Mouse (Mus musculus) cerebellum, adult 2 months (tissue): ENCODE measurements around the gene Rala. TPM values are rescaled to one million over a fixed set of nuclear protein-coding genes. Genes with fewer than 3 reads are reported as not detected.

Source experiments
- DNase-seq, 2 experiments: peaks; one replicate each; pipeline ENCODE4 v3.0.0; 2021
- H3K27ac ChIP-seq: fragments of 200-500 bp; 2 replicates; pipeline ENCODE4 v1.5.1; 2012; ENCODE audit warnings: low read length, control low read depth, inconsistent platforms; ENCODE audit not compliant: insufficient read depth
- H3K27me3 ChIP-seq: fragments of 200-500 bp; 2 replicates; pipeline ENCODE4 v1.6.1; 2012; ENCODE audit warnings: inconsistent platforms, mild to moderate bottlenecking, low read length, moderate library complexity; ENCODE audit not compliant: control insufficient read depth, insufficient read depth
- H3K4me1 ChIP-seq: fragments of 200-500 bp; 2 replicates; pipeline ENCODE4 v1.6.1; 2011; ENCODE audit warnings: low read length; ENCODE audit not compliant: control insufficient read depth, insufficient read depth
- H3K4me3 ChIP-seq: fragments of 200-500 bp; replicated peaks from 2 replicates; pipeline ENCODE3; 2011; ENCODE audit warnings: mild to moderate bottlenecking, low read depth, low read length, control low read depth; ENCODE audit not compliant: insufficient read depth
- CTCF ChIP-seq: fragments of 200-500 bp; IDR thresholded peaks from 2 replicates; pipeline ENCODE4 v1.5.1; 2011; ENCODE audit warnings: low read depth, mild to moderate bottlenecking, control low read depth, low read length, moderate library complexity, borderline replicate concordance; ENCODE audit not compliant: insufficient read depth
- POLR2A ChIP-seq: fragments of 200-500 bp; IDR thresholded peaks from 2 replicates; pipeline ENCODE4 v1.6.1; 2011; ENCODE audit warnings: low read length, control low read depth, borderline replicate concordance; ENCODE audit not compliant: insufficient read depth
- WGBS: fragments of 180-500 bp; shearing (Covaris S2); methylation state at CpG from one replicate; pipeline ENCODE4 v1.1.7; 2018; 5-methylcytosine and 5-hydroxymethylcytosine counted together
- polyA plus RNA-seq: library from polyadenylated mRNA; depleted of rRNA; stranded (reverse); fragments of >200 nt; gene quantifications from 2 replicates; pipeline ENCODE4 v1.2.3, GENCODE M21; 2012; rRNA removed

Gene Rala
- polyA plus RNA-seq: 47.5 and 51.5 TPM in 2 replicates

DNA sequence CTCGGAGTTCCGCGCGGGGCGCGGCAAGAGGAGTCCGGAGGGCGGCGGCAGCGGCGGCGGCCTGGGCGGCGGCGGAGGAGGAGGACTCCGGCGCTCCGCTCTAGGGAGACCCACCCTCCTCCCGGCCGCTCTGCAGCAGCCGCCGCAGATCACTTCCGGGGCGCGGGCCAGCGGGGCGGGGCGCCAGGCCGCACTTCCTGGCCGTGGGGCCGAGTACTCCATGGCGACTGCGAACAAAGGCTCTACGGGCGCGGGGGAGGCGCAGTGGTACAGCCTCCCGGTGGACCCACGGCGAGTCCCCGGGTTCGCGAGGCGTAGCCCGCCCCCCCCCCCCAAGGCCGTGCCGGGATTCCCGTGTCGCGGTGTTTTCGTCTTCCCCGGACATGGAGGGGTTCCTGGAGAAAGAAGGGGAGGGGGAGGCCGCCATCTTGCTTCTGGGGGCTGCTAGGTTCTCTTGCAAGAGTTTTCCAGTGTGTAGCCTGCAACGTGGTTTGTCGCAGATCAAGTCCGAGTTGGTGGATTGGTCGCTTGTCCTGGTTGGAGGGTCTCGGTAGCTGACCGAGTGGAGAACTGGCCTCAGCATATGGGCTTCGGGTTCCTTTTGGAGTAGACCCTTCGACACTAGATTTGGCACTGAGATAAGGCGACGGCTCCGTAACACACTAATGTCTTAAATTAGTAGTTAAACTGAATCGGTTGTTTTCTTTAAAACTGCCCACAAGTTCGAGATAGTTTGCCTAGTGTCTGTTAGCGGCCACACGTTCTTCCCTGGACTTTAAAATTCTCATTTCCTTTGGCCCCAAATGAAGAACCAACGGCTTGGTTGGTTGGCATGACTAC is at the start of gene Rala:
Gene Rala, minus strand, starts transcription at position 162 of the 840 bp plus-strand sequence.
- Histone ChIP-seq H3K4me3 (peak within 1 kb of the TSS; percentile 100), H3K27ac (peak within 1 kb of the TSS; percentile 56), H3K4me1 (peaks cover 3% of the 10 kb centered on the region; the same call in 1 of the 2 replicates), H3K27me3 (no peaks in the 10 kb centered on the region)
- DNase-seq: peak; percentile 95
- TF ChIP-seq CTCF: no peak
- peak; percentile 78 for TF ChIP-seq POLR2A
- 6% methylated on average over 59 of the region's 69 CpGs for WGBS

DNA sequence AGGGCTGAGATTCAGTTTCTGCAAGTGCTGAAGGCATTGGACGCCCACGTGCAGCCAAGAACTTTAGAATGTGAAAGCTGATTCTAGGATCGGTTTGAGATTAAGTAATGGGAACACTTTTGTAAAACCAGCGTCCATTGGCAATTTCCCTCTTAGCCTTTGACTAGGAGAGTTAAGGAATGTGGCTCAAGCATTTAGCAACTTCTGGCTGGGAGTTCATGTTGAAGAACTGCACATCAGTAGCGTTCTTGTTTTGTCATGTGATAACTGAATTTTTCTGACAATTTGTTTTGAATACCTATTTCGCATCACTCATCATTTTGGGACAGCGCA is 49.4 kb upstream of the Rala start:
- DNase-seq: no peak
- TF ChIP-seq POLR2A: no peak
- TF ChIP-seq CTCF: no peak
- 33% methylated on average over 7 of the region's 7 CpGs for WGBS
- Histone ChIP-seq H3K27me3 (no peaks in the 10 kb centered on the region), H3K4me1 (no peaks in the 10 kb centered on the region), H3K27ac (no peak overlapping the region), H3K4me3 (peak overlapping the region; percentile 99)

DNA sequence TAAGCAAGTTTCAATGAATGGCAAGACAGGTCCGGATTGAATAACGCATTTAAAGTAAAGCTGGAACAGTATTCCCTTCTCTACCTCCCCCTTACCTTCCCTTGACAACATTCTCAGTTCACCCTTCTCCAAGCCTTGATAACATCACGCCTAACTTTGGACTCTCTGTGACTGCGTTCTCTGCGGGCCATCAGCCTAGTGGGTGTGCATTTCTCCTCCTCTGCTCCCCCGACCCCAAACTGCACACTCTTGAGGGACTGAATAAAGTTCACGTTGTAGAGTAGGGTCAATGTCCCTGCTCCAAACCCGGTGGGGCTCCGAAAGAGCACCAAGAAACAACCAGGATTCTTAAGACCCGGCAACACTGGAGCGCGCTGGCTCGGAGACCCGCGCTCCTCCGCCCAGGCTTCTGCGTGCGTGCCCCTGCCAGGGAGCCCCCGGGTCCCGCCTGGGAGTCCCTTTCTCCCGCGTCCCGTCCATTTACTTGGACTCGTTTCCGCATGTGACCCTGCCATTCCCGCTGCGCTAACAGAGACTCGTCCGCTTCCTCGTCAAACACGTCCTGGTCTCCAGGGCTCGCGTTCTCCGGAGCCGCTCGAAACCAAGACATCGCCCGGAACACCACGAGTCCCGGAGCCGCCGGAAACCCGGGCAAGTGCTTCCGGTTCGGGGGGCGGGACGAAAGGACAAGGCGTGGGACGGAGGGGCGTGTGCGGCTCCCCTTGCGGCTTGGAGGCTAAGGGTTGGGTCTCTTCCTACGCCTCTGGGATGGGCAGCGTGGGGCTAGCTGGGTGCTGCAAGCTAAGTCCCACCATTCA is 48.9 kb upstream of the Rala start, which contains the start of gene Yae1d1:
Gene Yae1d1, minus strand, starts transcription at position 653 of the 818 bp plus-strand sequence.
- DNase-seq: peak; percentile 89 to 92
- Histone ChIP-seq H3K4me3 (peak within 1 kb of the TSS; percentile 99), H3K27me3 (no peaks in the 10 kb centered on the region), H3K27ac (0 out of 2 replicates have a peak within 1 kb of the TSS, but pooled peaks have one; percentile 38), H3K4me1 (no peaks in the 10 kb centered on the region)
- TF ChIP-seq POLR2A: peak; percentile 57; the same call in 1 of the 2 replicates
- peak; percentile 51; the same call in 1 of the 2 replicates for TF ChIP-seq CTCF
- under 1% methylated on average over 54 of the region's 54 CpGs for WGBS

DNA sequence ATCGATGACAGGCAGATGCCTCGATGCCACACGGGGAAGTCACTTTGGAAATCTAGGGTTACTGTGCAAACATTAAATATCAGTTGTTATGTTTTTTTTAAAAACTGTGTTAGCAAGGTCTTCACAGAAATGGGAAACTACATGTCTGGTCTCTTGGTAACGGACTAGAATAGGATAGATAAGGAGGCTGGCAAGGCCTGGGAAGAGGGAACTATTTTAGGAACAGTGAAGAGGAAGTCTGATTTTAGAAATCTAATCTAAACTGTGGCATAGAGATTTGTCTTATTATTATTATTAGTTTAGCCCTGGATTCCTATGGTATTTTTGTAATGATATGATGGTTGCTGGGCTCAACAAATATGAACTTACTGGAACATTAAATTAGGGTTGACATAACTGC is 48.0 kb upstream of the Rala start:
- no peak for DNase-seq
- 80% methylated on average over 4 of the region's 4 CpGs for WGBS
- no peak for TF ChIP-seq CTCF
- no peak for TF ChIP-seq POLR2A
- H3K27ac ChIP-seq: no peak overlapping the region
- no peaks in the 10 kb centered on the region for H3K27me3 ChIP-seq
- H3K4me1 ChIP-seq: no peaks in the 10 kb centered on the region
- no peak overlapping the region for H3K4me3 ChIP-seq

DNA sequence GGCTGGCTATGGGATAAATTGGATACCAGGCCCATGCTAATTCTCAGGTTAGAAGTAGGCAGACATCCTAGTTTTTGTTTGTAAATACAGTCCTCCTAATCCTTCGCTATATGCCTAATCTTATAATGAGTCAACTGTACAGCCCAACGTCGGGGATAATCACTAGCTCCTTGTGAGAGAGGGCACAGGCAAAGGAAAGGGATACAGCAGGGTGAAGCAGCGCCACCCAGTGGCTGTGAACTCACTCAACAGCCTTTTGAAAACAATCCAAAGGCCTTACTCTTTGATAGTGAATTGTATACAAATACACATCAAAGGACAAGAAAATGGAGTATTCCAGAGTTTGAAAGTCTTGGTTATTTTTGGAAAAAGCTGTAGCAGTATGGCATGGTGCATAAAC is 39.2 kb upstream of the Rala start:
- peak; percentile 60 for TF ChIP-seq CTCF
- TF ChIP-seq POLR2A: no peak
- Histone ChIP-seq H3K27me3 (no peaks in the 10 kb centered on the region), H3K4me3 (no peak overlapping the region), H3K4me1 (no peaks in the 10 kb centered on the region), H3K27ac (no peak overlapping the region)
- WGBS: 34% methylated on average over 4 of the region's 4 CpGs
- DNase-seq: peak; percentile 18 to 26

DNA sequence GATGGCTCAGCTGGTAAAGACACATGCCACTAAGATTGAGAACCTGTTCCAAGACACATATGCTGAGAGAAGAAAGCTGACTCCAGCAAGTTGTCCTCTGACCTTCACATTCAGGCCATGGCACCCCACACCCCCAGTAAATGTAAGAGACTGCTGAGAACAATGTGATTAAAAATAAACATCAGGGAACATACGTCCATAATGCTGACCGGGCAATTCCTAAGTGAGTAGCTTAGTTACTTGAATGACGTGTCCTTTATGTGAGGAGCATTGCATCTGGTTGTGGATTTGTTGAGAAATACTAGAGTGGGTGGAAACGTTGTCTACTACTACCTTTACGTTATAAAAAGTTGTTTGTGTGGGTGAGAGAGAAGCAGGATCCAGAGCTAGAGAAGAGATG is 38.6 kb upstream of the Rala start:
- no peak for DNase-seq
- Histone ChIP-seq H3K27me3 (no peaks in the 10 kb centered on the region), H3K4me1 (no peaks in the 10 kb centered on the region), H3K27ac (no peak overlapping the region), H3K4me3 (no peak overlapping the region)
- TF ChIP-seq POLR2A (no peak), CTCF (no peak)
- 86% methylated on average over 5 of the region's 5 CpGs for WGBS

DNA sequence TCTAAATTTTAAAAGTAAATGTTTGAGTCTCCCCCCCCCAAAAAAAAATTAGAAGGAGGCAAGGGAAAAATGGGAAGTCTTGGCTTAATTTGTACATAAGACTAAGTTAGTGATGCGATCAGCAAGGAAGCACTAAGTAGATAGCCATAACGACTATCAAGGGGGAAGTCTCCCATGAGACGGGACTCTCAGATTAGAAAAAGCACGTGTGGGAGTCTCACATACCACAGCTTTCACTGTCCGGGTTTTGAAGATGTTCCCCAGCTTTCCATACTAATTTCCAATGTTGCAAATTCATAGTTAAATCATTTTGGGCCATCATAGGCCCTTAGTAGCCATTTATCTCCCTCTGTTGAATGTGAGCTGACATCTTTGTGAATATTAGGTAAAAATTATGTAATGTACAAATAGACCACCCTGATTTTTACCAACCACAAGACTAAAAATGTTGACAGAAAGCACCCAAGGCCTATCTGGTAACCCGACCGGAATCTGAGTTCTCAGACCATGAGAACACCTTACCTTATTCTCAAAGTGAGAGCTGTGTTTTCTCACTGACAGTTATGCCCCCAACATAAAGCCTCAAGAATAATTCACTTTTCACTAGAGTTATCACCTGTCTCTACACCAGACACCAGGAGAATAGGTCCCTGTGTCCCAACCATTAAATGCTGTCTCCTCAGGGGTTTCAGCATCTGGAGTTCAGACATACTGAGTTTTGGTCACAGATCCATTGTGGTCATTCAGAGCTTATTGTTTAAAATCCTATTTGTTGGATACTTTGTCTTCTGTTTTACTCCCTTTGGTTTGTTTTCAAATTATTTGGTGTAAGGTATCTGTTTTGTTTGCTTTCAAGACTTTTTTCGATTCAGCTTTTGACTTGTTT is 33.1 kb upstream of the Rala start:
- WGBS: 83% methylated on average over 8 of the region's 8 CpGs
- no peak overlapping the region for H3K4me3 ChIP-seq
- H3K27me3 ChIP-seq: no peaks in the 10 kb centered on the region
- no peak for DNase-seq
- no peak overlapping the region for H3K27ac ChIP-seq
- no peaks in the 10 kb centered on the region for H3K4me1 ChIP-seq
- no peak for TF ChIP-seq CTCF
- TF ChIP-seq POLR2A: no peak

DNA sequence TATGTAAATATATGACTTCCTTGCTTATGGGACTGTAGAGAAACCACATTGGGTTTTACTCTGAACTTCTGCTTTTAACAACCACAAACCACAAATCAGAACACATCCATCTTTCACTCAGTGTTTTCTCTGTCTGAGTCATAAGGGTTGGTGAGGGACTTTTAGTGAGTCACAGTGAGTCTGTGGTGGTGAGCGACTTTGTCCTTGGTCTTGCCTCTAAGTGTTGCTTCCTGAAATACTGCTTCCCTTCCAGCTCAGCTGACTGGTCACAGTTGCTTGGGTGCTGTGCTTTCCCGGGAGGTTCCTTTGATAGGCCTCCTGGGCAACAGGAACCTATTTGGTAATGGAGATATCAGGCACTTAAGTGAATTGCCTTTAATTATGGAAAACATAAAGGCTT is 31.9 kb upstream of the Rala start:
- DNase-seq: no peak
- Histone ChIP-seq H3K4me1 (no peaks in the 10 kb centered on the region), H3K4me3 (no peak overlapping the region), H3K27ac (no peak overlapping the region), H3K27me3 (no peaks in the 10 kb centered on the region)
- TF ChIP-seq POLR2A (no peak), CTCF (no peak)
- WGBS: 68% methylated on average over 2 of the region's 2 CpGs
